Mouse (Mus musculus): ENCODE measurements at regions not wholly inside any gene's neighbourhood (a gene's known extent, or its start where the extent isn't known, plus 50 kb on each side); places are given as distances from the start of the nearest gene placed in this dataset.

DNA sequence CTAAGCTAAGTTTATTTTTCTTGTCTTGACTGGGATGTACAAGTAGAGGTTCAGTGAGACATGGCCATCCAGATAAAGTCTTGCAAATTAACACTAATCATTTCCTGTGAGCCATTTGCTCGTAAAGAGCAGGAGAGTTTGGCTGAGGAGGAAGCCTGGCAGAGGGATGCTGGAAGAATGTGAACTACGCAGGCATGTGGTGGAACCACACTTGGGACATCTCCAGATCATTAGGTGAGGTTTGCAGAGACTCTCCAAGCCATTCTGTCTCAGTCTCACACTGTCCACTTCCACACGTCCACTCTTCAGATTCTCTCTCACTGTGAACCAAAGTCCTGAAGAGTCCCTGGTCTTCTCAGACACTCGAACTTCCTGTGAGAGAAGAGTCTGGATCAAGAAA is 256.3 kb downstream of the Dysf start:
- WGBS (ENCODE audit: insufficient replicate concordance): 65% methylated on average over 4 of the region's 4 CpGs
- no peaks in the 10 kb centered on the region for H3K36me3 ChIP-seq (replicated peaks; ENCODE audit: insufficient read depth, low read length)
- no peak overlapping the region for H3K9ac ChIP-seq (replicated peaks)
- H3K4me2 ChIP-seq (ENCODE audit: low read depth, low read length): no peak overlapping the region
- DNase-seq (no peak), ATAC-seq (no peak)
- no peak overlapping the region for H3K27ac ChIP-seq (ENCODE audit: low read depth)
- TF ChIP-seq EP300 (IDR thresholded peaks at IDR 0.05; ENCODE audit: low read depth) (no peak), CTCF (IDR thresholded peaks at IDR 0.05; ENCODE audit: low read depth) (no peak)
- H3K4me3 ChIP-seq (ENCODE audit: low read depth, low read length): no peak overlapping the region
- no peaks in the 10 kb centered on the region for H3K4me1 ChIP-seq (ENCODE audit: insufficient read depth)
- no peaks in the 10 kb centered on the region for H3K27me3 ChIP-seq (ENCODE audit: insufficient read depth, low read length)
- H3K9me3 ChIP-seq (ENCODE audit: low read length): no peaks in the 10 kb centered on the region

DNA sequence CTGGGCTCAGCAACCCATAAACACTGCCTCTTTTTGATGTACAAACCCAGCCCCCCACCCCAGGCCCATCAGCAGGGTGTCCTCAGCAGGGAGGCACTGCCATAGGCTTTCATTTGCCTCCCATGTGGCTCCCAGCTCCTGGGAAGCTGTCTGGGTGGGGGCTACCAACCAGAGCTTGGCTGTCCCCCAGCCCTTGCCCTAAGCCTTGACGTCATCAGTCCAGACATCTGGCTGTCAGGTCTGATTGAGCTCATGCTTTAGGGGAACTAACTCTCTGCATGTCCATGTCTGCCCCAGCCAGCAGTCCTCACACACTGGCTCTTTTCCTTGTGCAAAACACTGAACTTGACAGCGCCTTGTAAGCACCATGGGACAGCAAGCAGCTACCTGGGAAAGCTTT is 255.3 kb downstream of the Dysf start:
- H3K4me2 ChIP-seq (ENCODE audit: low read depth, low read length): no peak overlapping the region
- ATAC-seq: no peak

DNA sequence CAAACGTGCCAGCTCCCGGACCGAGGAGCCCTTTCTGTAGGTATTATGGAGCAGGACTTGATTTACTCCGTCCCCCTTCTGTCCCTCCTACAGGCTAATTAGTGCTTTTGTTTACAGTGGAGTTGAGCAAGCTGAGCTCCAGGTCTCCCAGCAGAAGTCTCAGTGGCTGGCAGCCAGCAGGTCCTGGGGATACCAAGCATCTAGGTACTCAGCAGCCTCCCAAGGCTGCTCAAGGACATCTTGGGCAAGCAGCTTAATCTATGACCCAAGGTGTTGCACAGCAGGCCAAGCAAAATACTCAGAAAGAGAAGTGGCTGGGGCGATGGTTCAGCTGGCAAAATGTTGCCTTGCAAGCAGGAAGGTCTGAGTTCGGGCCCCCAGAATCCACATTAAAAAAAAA is 254.4 kb downstream of the Dysf start:
- H3K4me2 ChIP-seq (ENCODE audit: low read depth, low read length): no peak overlapping the region
- 40% methylated on average over 6 of the region's 6 CpGs for WGBS (ENCODE audit: insufficient replicate concordance)
- no peaks in the 10 kb centered on the region for H3K27me3 ChIP-seq (ENCODE audit: insufficient read depth, low read length)
- ATAC-seq (no peak), DNase-seq (no peak)
- no peak overlapping the region for H3K4me3 ChIP-seq (ENCODE audit: low read depth, low read length)
- TF ChIP-seq CTCF (IDR thresholded peaks at IDR 0.05; ENCODE audit: low read depth) (no peak), EP300 (IDR thresholded peaks at IDR 0.05; ENCODE audit: low read depth) (no peak)
- no peak overlapping the region for H3K27ac ChIP-seq (ENCODE audit: low read depth)
- no peaks in the 10 kb centered on the region for H3K9me3 ChIP-seq (ENCODE audit: low read length)
- no peaks in the 10 kb centered on the region for H3K4me1 ChIP-seq (ENCODE audit: insufficient read depth)
- no peak overlapping the region for H3K9ac ChIP-seq (replicated peaks)
- no peaks in the 10 kb centered on the region for H3K36me3 ChIP-seq (replicated peaks; ENCODE audit: insufficient read depth, low read length)

More for the DNA sequence above, 255.3 kb downstream of the Dysf start:
- Histone ChIP-seq H3K4me3 (ENCODE audit: low read depth, low read length) (no peak overlapping the region), H3K27ac (ENCODE audit: low read depth) (no peak overlapping the region), H3K4me1 (ENCODE audit: insufficient read depth) (no peaks in the 10 kb centered on the region), H3K27me3 (ENCODE audit: insufficient read depth, low read length) (no peaks in the 10 kb centered on the region), H3K9me3 (ENCODE audit: low read length) (no peaks in the 10 kb centered on the region), H3K9ac (replicated peaks) (no peak overlapping the region), H3K36me3 (replicated peaks; ENCODE audit: insufficient read depth, low read length) (no peaks in the 10 kb centered on the region)
- WGBS (ENCODE audit: insufficient replicate concordance): 47% methylated on average over 2 of the region's 2 CpGs
- DNase-seq: no peak
- no peak for TF ChIP-seq CTCF (IDR thresholded peaks at IDR 0.05; ENCODE audit: low read depth)
- TF ChIP-seq EP300 (IDR thresholded peaks at IDR 0.05; ENCODE audit: low read depth): no peak

DNA sequence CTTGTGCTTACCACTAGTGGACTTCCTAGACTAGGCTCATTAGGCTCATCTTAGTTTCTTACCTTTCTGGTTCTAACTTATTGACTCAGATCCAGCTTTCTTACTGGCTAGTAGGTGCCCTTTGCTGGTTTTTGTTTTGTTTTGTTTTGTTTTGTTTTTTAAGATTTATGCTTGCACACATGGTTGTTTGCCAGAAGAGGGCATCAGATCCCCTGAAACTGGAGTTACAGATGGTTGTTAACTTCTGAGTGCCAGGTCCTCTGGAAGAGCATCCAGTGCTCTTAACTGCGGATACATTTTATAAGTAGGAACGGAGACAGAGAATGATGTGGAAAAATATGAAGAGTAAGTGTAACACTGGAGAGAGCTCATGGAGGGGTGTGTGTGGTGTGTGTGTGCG is 253.1 kb downstream of the Dysf start:
- 77% methylated on average over 3 of the region's 3 CpGs for WGBS (ENCODE audit: insufficient replicate concordance)
- Histone ChIP-seq H3K4me1 (ENCODE audit: insufficient read depth) (no peaks in the 10 kb centered on the region), H3K36me3 (replicated peaks; ENCODE audit: insufficient read depth, low read length) (no peaks in the 10 kb centered on the region), H3K27me3 (ENCODE audit: insufficient read depth, low read length) (no peaks in the 10 kb centered on the region), H3K27ac (ENCODE audit: low read depth) (no peak overlapping the region), H3K9me3 (ENCODE audit: low read length) (no peaks in the 10 kb centered on the region), H3K4me2 (ENCODE audit: low read depth, low read length) (no peak overlapping the region), H3K9ac (replicated peaks) (no peak overlapping the region), H3K4me3 (ENCODE audit: low read depth, low read length) (no peak overlapping the region)
- ATAC-seq (no peak), DNase-seq (no peak)
- no peak for TF ChIP-seq EP300 (IDR thresholded peaks at IDR 0.05; ENCODE audit: low read depth)
- 0 out of 2 replicates have a peak, but pooled peaks have one; percentile 8 for TF ChIP-seq CTCF (IDR thresholded peaks at IDR 0.05; ENCODE audit: low read depth)
